Mouse (Mus musculus) neural tube, embryonic 13.5 days (tissue): ENCODE measurements around the gene Krtcap2. TPM values are rescaled to one million over a fixed set of nuclear protein-coding genes. Genes with fewer than 3 reads are reported as not detected.
A peak's percentile ranks its signal among the peaks of the same experiment; 100 is the strongest.

ENCODE experiments used
- ATAC-seq: fragments of 200-750 bp; cut with Nextera tagmentation; 2 replicates; pipeline ENCODE4 v1.8.0; 2017; ENCODE audit warnings: low read depth, mild to moderate bottlenecking, moderate TSS enrichment, moderate library complexity
- H3K27ac ChIP-seq: fragments of 300-500 bp; sonication (generic); replicated peaks from 2 replicates; pipeline ENCODE4 v1.5.1; 2015; ENCODE audit warnings: moderate library complexity, mild to moderate bottlenecking, inconsistent platforms
- H3K27me3 ChIP-seq: fragments of 300-500 bp; sonication (generic); 2 replicates; pipeline ENCODE4 v1.6.1; 2015; ENCODE audit warnings: mild to moderate bottlenecking, inconsistent platforms
- H3K36me3 ChIP-seq: fragments of 300-500 bp; sonication (generic); 2 replicates; pipeline ENCODE4 v1.6.1; 2015; ENCODE audit warnings: mild to moderate bottlenecking, inconsistent platforms
- H3K4me1 ChIP-seq: fragments of 300-500 bp; sonication (generic); replicated peaks from 2 replicates; pipeline ENCODE4 v1.6.1; 2015; ENCODE audit warnings: inconsistent platforms
- H3K4me2 ChIP-seq: fragments of 300-500 bp; sonication (generic); 2 replicates; pipeline ENCODE4 v1.6.1; 2015; ENCODE audit warnings: inconsistent platforms, mild to moderate bottlenecking, moderate library complexity
- H3K4me3 ChIP-seq: fragments of 300-500 bp; sonication (generic); 2 replicates; pipeline ENCODE4 v1.5.1; 2015; ENCODE audit warnings: mild to moderate bottlenecking, inconsistent platforms
- H3K9ac ChIP-seq: fragments of 300-500 bp; sonication (generic); 2 replicates; pipeline ENCODE4 v1.6.1; 2015; ENCODE audit warnings: moderate library complexity, mild to moderate bottlenecking, inconsistent platforms
- H3K9me3 ChIP-seq: fragments of 300-500 bp; sonication (generic); 2 replicates; pipeline ENCODE4 v1.6.1; 2016; ENCODE audit warnings: inconsistent platforms
- WGBS: fragments of 180-500 bp; shearing (Covaris S2); methylation state at CpG from one replicate; pipeline ENCODE4 v1.1.7; 2015; 5-methylcytosine and 5-hydroxymethylcytosine counted together
- polyA plus RNA-seq: library from polyadenylated mRNA; unstranded; fragments of >200 nt; fragmentation: Nextera tagmentation; extraction: Ambion mirVana; gene quantifications from 2 replicates; pipeline ENCODE4 v1.2.1, GENCODE M21; 2015

Gene Krtcap2
- polyA plus RNA-seq = 248 and 258 TPM in 2 replicates

DNA sequence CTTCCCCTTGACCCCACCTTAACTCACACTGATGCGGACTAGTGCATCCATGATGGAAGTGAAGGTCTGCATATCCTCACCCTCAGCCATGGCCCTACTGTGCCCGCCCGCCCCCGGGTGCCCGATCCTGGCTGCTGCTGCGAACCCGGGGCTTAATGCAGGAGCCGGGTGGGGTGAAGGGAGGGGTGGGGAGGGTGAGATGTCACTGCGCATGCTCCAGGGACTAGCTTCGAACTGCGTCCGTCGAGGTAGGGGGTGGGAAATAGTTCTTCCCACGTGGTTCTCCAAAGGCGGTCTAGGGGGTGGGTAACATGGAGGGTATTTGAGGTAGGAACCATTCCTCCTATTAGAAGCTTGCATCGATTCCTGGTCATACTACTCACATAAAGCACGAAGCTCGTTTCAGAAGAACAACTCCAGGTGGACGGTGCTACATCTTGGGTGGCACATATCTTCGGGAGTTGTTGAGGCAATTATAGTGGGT is at the start of gene Krtcap2:
TSS of gene Krtcap2 (plus strand) at position 279 of the 484 bp plus-strand sequence.
- WGBS = 2% methylated on average over 19 of the region's 20 CpGs
- Histone ChIP-seq H3K4me3 (peak within 1 kb of the TSS; percentile 63), H3K27ac (peak within 1 kb of the TSS; percentile 96), H3K36me3 (peaks cover 32% of the 10 kb centered on the region), H3K27me3 (no peaks in the 10 kb centered on the region), H3K4me1 (peaks cover 54% of the 10 kb centered on the region), H3K4me2 (peak within 1 kb of the TSS; percentile 90), H3K9me3 (no peaks in the 10 kb centered on the region), H3K9ac (peak within 1 kb of the TSS; percentile 82)
- ATAC-seq = peak; percentile 73

DNA sequence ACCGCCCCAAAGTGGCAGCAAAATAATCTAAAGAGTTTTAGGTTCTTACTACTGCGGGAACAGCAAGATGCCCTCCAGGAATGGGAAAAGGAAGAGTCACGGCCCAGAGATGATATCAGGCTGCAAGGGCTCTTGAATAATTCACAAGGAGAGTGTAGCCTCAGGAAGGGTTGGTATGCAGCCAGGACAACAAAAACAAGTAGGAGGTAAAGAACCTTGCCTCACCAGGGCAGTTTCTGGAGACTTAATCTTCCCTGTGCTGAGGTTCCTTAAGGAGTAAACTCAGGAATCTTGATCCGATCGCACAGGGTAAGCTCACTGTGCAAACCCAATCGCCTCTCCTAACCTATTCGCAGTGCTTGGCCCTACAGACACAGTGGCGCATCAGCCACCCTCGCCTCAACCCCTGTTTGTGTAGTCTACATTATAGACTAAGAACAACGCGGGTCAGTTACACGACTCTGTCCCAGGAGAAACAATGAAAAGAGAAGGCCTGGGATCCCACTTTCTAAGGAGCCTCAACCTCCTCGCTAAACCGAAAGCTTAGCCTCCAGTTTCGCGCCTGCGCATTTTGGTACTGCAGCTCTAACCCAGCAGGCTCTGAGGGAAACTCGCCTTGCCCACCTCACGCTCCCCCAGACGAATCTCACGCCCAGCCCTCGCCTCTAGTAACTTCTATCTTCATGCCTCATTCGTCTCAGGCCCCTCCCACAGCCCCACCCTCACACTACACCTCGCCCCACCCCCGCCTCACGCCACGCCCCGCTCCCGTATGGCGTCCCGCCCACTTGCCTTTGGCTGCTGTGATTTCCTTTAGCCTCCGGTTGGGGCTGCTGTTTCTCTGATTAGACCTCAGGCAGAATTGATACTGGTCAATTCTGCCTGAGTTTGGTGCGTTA is 49.5 kb upstream of the Krtcap2 start:
- Histone ChIP-seq H3K9me3 (no peaks in the 10 kb centered on the region), H3K4me1 (peaks cover 13% of the 10 kb centered on the region), H3K4me3 (peak overlapping the region; percentile 41), H3K4me2 (peak overlapping the region; percentile 64), H3K27me3 (no peaks in the 10 kb centered on the region), H3K27ac (peak overlapping the region; percentile 82), H3K9ac (peak overlapping the region; percentile 72), H3K36me3 (no peaks in the 10 kb centered on the region)
- ATAC-seq = peak; percentile 98
- WGBS = 8% methylated on average over 33 of the region's 33 CpGs

DNA sequence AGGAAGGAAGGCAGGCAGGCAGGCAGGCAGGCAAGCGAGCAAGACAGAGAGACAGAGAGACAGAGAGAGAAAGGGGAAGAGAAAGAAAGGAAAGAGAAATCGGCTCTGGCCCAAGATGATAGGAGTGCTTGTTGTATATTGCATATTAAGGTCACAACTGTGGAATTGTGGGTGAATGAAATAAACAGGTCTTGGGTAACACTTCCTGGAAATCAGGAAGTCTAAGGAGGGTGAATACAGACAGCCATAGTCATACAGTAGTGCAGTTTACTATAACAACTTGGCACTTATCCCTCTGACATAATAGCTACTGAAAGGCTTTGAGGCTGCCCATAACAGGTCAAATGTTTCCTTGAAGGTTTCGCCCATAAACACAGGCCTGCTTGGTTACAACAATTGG is 45.9 kb upstream of the Krtcap2 start:
- no peak for ATAC-seq
- no peak overlapping the region for H3K4me3 ChIP-seq
- H3K4me2 ChIP-seq = no peak overlapping the region
- 85% methylated on average over 3 of the region's 3 CpGs for WGBS
- H3K9me3 ChIP-seq = no peaks in the 10 kb centered on the region
- H3K36me3 ChIP-seq = peaks cover 10% of the 10 kb centered on the region
- no peaks in the 10 kb centered on the region for H3K27me3 ChIP-seq
- no peak overlapping the region for H3K9ac ChIP-seq
- peaks cover 24% of the 10 kb centered on the region for H3K4me1 ChIP-seq
- H3K27ac ChIP-seq = no peak overlapping the region

DNA sequence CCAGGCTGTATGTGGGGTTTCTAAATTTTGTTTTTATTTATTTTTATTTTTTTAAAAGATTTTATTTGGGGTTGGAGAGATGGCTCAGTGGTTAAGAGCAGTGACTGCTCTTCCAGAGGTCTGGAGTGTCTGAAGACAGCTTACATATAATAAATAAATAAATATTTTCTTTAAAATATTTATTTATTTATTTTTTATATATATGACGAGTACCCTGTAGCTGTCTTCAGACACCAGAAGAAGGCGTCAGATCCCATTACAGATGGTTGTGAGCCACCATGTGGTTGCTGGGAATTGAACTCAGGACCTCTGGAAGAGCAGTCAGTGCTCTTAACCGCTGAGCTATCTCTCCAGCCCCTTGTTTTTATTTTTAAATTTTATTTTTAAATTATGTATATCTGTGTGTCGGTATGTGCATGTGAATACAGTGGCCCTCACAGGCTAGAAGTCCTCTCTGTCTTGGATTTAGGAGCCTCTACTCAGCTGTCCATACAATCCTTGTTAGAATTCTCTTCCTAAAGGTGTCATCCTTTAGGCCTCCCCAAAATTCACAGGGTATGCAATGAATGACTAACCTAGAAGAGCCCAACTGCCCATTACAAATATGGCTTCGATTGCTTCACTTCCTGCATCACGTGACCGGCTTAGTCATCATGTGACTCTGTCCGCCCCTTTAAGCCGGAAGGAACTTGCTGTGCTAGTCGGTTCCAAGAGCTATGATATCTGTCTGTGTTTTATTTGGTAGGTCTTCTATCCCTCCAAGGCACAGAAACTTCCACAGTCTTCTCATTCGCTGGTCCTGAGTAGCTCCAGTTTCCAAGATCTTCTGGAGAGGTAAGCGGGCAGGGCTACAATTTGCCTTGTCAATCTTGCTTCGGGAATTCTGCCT is 43.3 kb upstream of the Krtcap2 start, which contains the start of gene Gba:
TSS of gene Gba (plus strand) at position 676 of the 889 bp plus-strand sequence.
- no peaks in the 10 kb centered on the region for H3K9me3 ChIP-seq
- no peak within 1 kb of the TSS for H3K27ac ChIP-seq
- H3K4me3 ChIP-seq = peak within 1 kb of the TSS; percentile 54
- ATAC-seq = peak; percentile 82
- H3K9ac ChIP-seq = peak within 1 kb of the TSS; percentile 76
- H3K27me3 ChIP-seq = no peaks in the 10 kb centered on the region
- H3K36me3 ChIP-seq = peaks cover 37% of the 10 kb centered on the region
- H3K4me2 ChIP-seq = peak within 1 kb of the TSS; percentile 73
- H3K4me1 ChIP-seq = peaks cover 11% of the 10 kb centered on the region
- 26% methylated on average over 13 of the region's 13 CpGs for WGBS

DNA sequence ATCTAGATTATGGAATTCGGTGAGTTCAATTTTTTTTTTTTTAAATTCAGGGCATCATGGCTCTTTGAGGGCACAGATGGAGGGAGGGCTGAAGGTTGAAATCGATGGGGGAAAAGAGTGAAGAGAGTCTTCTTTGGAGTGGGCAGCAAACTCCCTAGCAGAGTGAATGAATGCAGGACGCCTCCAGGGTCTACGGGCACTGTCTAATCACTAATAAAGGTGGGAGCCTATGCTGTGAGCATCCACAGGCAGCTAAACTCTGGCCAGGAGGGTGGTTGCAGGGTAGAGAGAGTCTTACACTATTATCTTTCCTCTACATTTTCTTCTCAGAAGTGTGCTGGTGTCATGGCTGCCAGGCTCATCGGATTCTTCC is 42.6 kb upstream of the Krtcap2 start:
- Histone ChIP-seq H3K4me1 (peaks cover 11% of the 10 kb centered on the region), H3K4me3 (peak overlapping the region; percentile 54), H3K9me3 (no peaks in the 10 kb centered on the region), H3K36me3 (peaks cover 43% of the 10 kb centered on the region), H3K4me2 (peak overlapping the region; percentile 73), H3K9ac (peak overlapping the region; percentile 76), H3K27ac (no peak overlapping the region), H3K27me3 (no peaks in the 10 kb centered on the region)
- peak; percentile 47; the same call in 1 of the 2 replicates for ATAC-seq
- WGBS = 33% methylated on average over 5 of the region's 5 CpGs

DNA sequence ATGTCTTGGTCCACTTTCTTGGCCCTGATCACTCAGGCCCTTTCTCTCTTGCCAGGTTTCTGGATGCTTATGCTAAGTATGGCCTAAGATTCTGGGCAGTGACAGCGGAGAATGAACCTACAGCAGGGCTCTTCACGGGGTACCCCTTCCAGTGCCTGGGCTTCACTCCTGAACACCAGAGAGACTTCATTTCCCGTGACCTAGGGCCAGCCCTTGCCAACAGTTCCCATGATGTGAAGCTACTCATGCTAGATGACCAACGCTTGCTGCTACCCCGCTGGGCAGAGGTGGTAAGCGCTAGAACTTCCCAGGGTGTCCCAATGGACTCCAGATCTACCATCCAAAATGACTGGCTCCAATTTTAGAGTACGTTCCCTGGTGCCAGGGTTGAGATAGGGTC is 39.7 kb upstream of the Krtcap2 start:
- Histone ChIP-seq H3K9ac (no peak overlapping the region), H3K9me3 (no peaks in the 10 kb centered on the region), H3K4me1 (peaks cover 11% of the 10 kb centered on the region), H3K4me2 (no peak overlapping the region), H3K36me3 (peaks cover 73% of the 10 kb centered on the region), H3K27ac (no peak overlapping the region), H3K27me3 (no peaks in the 10 kb centered on the region), H3K4me3 (no peak overlapping the region)
- WGBS = 93% methylated on average over 7 of the region's 7 CpGs
- no peak for ATAC-seq

DNA sequence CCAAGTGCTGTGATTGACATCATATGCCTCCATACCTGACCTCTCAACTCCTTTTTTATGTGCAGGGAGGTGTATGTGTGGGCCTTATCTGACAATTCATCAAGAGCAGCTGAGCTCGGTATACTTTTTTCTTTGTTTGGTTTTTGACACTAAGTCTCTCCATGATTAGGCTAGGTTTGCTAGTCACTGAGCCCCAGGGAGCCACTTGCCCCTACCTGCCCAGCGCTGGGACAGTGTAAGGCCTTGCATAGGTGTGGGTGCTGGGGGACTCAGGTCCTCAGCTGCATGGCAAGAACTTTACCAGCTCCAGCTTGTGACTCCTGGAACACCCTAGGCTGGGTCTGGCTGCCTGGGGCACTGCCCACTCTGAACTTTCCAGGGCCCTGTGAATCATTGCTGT is 39.1 kb upstream of the Krtcap2 start:
- H3K27ac ChIP-seq = no peak overlapping the region
- H3K4me1 ChIP-seq = peaks cover 14% of the 10 kb centered on the region
- no peak overlapping the region for H3K4me3 ChIP-seq
- 94% methylated on average over 2 of the region's 2 CpGs for WGBS
- no peak for ATAC-seq
- peaks cover 73% of the 10 kb centered on the region for H3K36me3 ChIP-seq
- no peak overlapping the region for H3K9ac ChIP-seq
- H3K27me3 ChIP-seq = no peaks in the 10 kb centered on the region
- no peaks in the 10 kb centered on the region for H3K9me3 ChIP-seq
- no peak overlapping the region for H3K4me2 ChIP-seq

DNA sequence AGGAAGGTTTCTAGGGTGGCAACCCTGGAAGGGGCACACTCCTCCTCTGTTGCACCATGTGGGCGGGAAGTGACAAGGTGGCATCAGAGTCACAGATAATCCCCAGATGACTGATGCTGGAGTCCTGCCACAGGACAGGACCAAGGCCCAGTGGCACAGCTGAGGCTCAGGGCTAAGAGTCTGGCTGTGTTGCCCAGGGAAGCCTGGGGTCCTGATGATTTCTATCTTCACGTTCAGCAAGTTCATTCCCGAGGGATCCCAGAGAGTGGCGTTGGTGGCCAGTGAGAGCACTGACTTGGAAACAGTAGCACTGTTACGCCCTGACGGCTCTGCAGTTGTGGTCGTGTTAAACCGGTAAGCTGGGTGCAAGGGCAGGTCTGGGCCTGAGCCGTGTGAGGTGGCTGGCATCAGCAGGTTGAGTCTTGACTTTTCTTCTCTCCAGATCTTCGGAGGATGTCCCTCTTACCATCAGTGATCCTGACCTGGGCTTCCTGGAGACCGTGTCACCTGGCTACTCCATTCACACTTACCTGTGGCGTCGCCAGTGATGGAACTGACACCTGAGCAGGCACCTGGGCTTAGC is 37.6 kb upstream of the Krtcap2 start:
- H3K4me3 ChIP-seq = no peak overlapping the region
- no peaks in the 10 kb centered on the region for H3K9me3 ChIP-seq
- 93% methylated on average over 13 of the region's 13 CpGs for WGBS
- H3K36me3 ChIP-seq = peaks cover 73% of the 10 kb centered on the region
- H3K27ac ChIP-seq = no peak overlapping the region
- H3K27me3 ChIP-seq = no peaks in the 10 kb centered on the region
- no peak for ATAC-seq
- no peak overlapping the region for H3K4me2 ChIP-seq
- H3K9ac ChIP-seq = no peak overlapping the region
- H3K4me1 ChIP-seq = peaks cover 25% of the 10 kb centered on the region

DNA sequence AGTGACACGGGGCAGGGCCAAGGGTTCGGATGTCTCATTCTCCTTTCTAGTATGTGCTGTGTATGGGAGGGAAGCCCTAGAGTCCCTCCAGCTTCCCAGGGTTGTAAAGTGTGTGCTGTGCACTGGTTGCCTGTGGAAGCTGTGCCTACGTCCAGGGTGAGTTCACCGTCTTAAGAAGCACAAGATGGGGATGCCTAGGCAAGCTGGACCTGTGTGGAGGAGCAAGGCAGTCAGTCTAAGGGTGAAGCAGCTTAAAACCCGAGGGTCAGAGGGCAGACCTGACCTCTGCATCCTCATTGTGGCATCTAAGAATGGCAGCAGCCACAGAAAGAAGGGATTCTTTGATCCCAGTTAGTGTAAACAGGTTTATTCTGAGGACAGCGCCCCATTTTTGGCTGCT is 37.0 kb upstream of the Krtcap2 start:
- Histone ChIP-seq H3K36me3 (peaks cover 73% of the 10 kb centered on the region), H3K9me3 (no peaks in the 10 kb centered on the region), H3K9ac (no peak overlapping the region), H3K4me2 (no peak overlapping the region), H3K4me3 (no peak overlapping the region), H3K27ac (no peak overlapping the region), H3K27me3 (no peaks in the 10 kb centered on the region), H3K4me1 (peaks cover 23% of the 10 kb centered on the region)
- ATAC-seq = no peak
- WGBS = 89% methylated on average over 6 of the region's 6 CpGs

DNA sequence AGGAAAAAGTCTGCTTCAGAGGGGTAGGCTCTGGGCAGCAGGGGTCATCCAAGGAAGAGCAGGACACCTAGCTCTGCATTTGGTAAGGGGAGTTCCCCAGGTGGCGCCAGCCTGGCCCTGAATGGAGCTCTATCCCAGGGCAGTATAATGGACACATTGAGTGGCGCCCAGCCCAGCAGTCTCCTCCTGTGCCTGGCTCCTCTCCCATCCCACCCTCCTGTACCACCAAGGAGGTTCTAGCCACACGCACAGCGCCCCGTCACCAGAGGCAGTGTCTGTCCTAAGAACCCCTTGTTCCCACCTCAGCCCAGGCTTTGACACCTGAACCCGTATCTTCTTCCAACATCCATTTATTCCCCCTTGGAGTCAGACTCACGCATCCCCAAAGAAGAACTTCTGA is 36.0 kb upstream of the Krtcap2 start:
- Histone ChIP-seq H3K9me3 (no peaks in the 10 kb centered on the region), H3K9ac (no peak overlapping the region), H3K4me2 (no peak overlapping the region), H3K27ac (no peak overlapping the region), H3K4me3 (no peak overlapping the region), H3K27me3 (no peaks in the 10 kb centered on the region), H3K36me3 (peaks cover 63% of the 10 kb centered on the region), H3K4me1 (peaks cover 24% of the 10 kb centered on the region)
- WGBS = 89% methylated on average over 7 of the region's 7 CpGs
- no peak for ATAC-seq

DNA sequence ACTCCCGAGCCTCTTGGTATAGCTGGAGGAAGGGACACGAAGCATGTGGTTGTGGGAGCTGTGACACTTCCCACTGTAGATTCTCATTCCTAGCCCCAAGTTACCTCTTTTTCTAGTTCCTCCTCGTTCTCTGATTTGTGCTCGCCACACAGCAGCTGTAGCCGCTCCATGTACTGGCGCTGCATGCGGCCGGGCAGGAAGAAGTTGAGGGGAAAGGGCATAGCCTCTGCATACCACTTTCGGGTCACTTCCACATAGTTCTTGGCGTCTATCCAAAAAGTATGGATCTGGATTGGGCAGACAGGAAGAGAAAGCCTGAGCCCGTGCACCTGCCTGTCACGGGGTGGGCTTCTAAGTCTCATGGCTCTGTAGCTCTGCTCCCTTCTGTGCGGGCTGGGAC is 35.6 kb upstream of the Krtcap2 start:
- Histone ChIP-seq H3K27me3 (no peaks in the 10 kb centered on the region), H3K36me3 (peaks cover 59% of the 10 kb centered on the region), H3K9ac (no peak overlapping the region), H3K27ac (no peak overlapping the region), H3K4me3 (no peak overlapping the region), H3K4me1 (peaks cover 29% of the 10 kb centered on the region), H3K9me3 (no peaks in the 10 kb centered on the region), H3K4me2 (no peak overlapping the region)
- 88% methylated on average over 13 of the region's 13 CpGs for WGBS
- no peak for ATAC-seq
